8 mouse cellular contexts compared by ENCODE assay signal in the genomic region with DNA sequence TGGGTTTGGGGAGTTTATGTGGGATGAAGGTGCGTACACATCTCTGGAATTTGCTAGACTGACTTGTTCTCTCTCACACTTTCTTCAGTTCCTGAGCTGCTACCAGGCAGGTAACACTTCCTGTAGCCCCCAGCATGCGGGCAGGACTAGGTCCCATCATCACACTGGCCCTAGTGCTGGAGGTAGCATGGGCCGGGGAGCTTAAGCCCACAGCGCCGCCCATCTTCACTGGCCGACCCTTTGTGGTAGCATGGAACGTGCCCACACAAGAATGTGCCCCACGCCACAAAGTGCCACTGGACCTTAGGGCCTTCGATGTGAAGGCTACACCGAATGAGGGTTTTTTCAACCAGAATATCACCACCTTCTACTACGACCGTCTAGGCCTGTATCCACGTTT. TPM values are rescaled to one million over a fixed set of nuclear protein-coding genes. Genes with fewer than 3 reads are reported as not detected.
DNase-seq lines count a peak whose midpoint lies in the region; ATAC-seq and TF ChIP-seq lines count a peak whose summit lies in the region.

No protein-coding gene starts in this region.

- TF ChIP-seq CTCF in lung, adult 2 months (IDR thresholded peaks at IDR 0.05; ENCODE audit: insufficient read depth, low read length) = no peak

- H3K9me3 ChIP-seq in embryonic facial prominence, embryonic 15.5 days (replicated peaks) = no peaks in the 10 kb centered on the region
- H3K9me3 ChIP-seq in intestine, embryonic 16.5 days (ENCODE audit: control insufficient read depth, low read length) = no peaks in the 10 kb centered on the region
- H3K9me3 ChIP-seq in neural tube, embryonic 12.5 days = no peaks in the 10 kb centered on the region

- ATAC-seq in embryonic facial prominence, embryonic 15.5 days (ENCODE audit: insufficient number of reproducible peaks, low FRiP score, low TSS enrichment, low read depth) = no peak
- ATAC-seq in intestine, embryonic 16.5 days = no peak
- ATAC-seq in neural tube, embryonic 12.5 days (ENCODE audit: low FRiP score, low read depth) = no peak
- no peak for ATAC-seq in monocyte, adult 5-6 weeks (replicated peaks; ENCODE audit: insufficient number of reproducible peaks, low FRiP score, low TSS enrichment, poor library complexity, severe bottlenecking)

- peak overlapping the region; percentile 61 for H3K4me2 ChIP-seq in embryonic facial prominence, embryonic 15.5 days (replicated peaks)
- peak overlapping the region; percentile 74 for H3K4me2 ChIP-seq in intestine, embryonic 16.5 days (ENCODE audit: low read depth, low read length)
- peak overlapping the region; percentile 90 for H3K4me2 ChIP-seq in neural tube, embryonic 12.5 days (replicated peaks)

- peaks cover 14% of the 10 kb centered on the region for H3K4me1 ChIP-seq in lung, adult 2 months (ENCODE audit: control insufficient read depth, insufficient read depth, low read length)
- peaks cover 48% of the 10 kb centered on the region for H3K4me1 ChIP-seq in embryonic facial prominence, embryonic 15.5 days
- peaks cover 45% of the 10 kb centered on the region for H3K4me1 ChIP-seq in intestine, embryonic 16.5 days (ENCODE audit: control insufficient read depth, insufficient read depth, low read length)
- peaks cover 45% of the 10 kb centered on the region for H3K4me1 ChIP-seq in neural tube, embryonic 12.5 days

- peak; percentile 28; the same call in 1 of the 2 replicates for TF ChIP-seq POLR2A in lung, adult 2 months (IDR thresholded peaks at IDR 0.05; ENCODE audit: borderline replicate concordance, extremely low read depth, low read depth, low read length)

- H3K4me3 ChIP-seq in lung, adult 2 months (replicated peaks; ENCODE audit: extremely low read depth, low read depth, low read length) = peak overlapping the region; percentile 91
- H3K4me3 ChIP-seq in embryonic facial prominence, embryonic 15.5 days (replicated peaks) = peak overlapping the region; percentile 88
- peak overlapping the region; percentile 78 for H3K4me3 ChIP-seq in intestine, embryonic 16.5 days (ENCODE audit: low read length)
- peak overlapping the region; percentile 60 for H3K4me3 ChIP-seq in neural tube, embryonic 12.5 days

- no peaks in the 10 kb centered on the region for H3K27me3 ChIP-seq in embryonic facial prominence, embryonic 15.5 days
- H3K27me3 ChIP-seq in intestine, embryonic 16.5 days (replicated peaks; ENCODE audit: control insufficient read depth, insufficient read depth, low read length) = no peaks in the 10 kb centered on the region
- no peaks in the 10 kb centered on the region for H3K27me3 ChIP-seq in neural tube, embryonic 12.5 days (replicated peaks)

- DNase-seq in lung, adult 2 months = no peak
- no peak for DNase-seq in lung, adult 18-20 months
- no peak for DNase-seq in frontal cortex, adult 2 months (ENCODE audit: extremely low spot score in 1 of 2, low spot score in 1 of 2)
- DNase-seq in left cerebral cortex, adult 9 months (ENCODE audit: low spot score in 2 of 2) = no peak

- 29% methylated on average over 13 of the region's 13 CpGs for WGBS in lung, adult 2 months
- 23% methylated on average over 13 of the region's 13 CpGs for WGBS in embryonic facial prominence, embryonic 15.5 days
- 37% methylated on average over 13 of the region's 13 CpGs for WGBS in intestine, embryonic 16.5 days
- 59% methylated on average over 13 of the region's 13 CpGs for WGBS in neural tube, embryonic 12.5 days

- H3K36me3 ChIP-seq in embryonic facial prominence, embryonic 15.5 days = peaks cover 48% of the 10 kb centered on the region
- peaks cover 6% of the 10 kb centered on the region; the same call in 1 of the 2 replicates for H3K36me3 ChIP-seq in intestine, embryonic 16.5 days (ENCODE audit: control insufficient read depth, insufficient read depth, low read length)
- H3K36me3 ChIP-seq in neural tube, embryonic 12.5 days = peaks cover 53% of the 10 kb centered on the region

- H3K9ac ChIP-seq in embryonic facial prominence, embryonic 15.5 days = peak overlapping the region; percentile 70
- H3K9ac ChIP-seq in intestine, embryonic 16.5 days (ENCODE audit: low read depth, low read length) = peak overlapping the region; percentile 85
- H3K9ac ChIP-seq in neural tube, embryonic 12.5 days = peak overlapping the region; percentile 72

- H3K27ac ChIP-seq in embryonic facial prominence, embryonic 15.5 days (replicated peaks) = peak overlapping the region; percentile 92
- H3K27ac ChIP-seq in intestine, embryonic 16.5 days (ENCODE audit: low read length) = peak overlapping the region; percentile 72; the same call in 1 of the 2 replicates
- no peak overlapping the region for H3K27ac ChIP-seq in neural tube, embryonic 12.5 days

RNA-seq across cellular contexts. Expression of a gene that starts 2.3 kb away (rescaled TPM):
- polyA plus RNA-seq in lung, adult 2 months (2012; rRNA removed) = 235 and 342 TPM in 2 replicates
- 97.5 and 98.4 TPM in 2 replicates for polyA plus RNA-seq in embryonic facial prominence, embryonic 15.5 days (2015; fragmentation: Nextera tagmentation; extraction: Ambion mirVana)
- polyA plus RNA-seq in intestine, embryonic 16.5 days (2015; fragmentation: Nextera tagmentation; extraction: Ambion mirVana) = 88.2 and 91.2 TPM in 2 replicates
- polyA plus RNA-seq in neural tube, embryonic 12.5 days (2016; fragmentation: Nextera tagmentation; extraction: Ambion mirVana) = 93.6 and 97.0 TPM in 2 replicates
- 11.1 and 12.1 TPM in 2 replicates for polyA plus RNA-seq in frontal cortex, adult 2 months (2012; rRNA removed)
- 1.1 to 2.5 TPM (median 2.3 TPM) in 3 replicates for total RNA-seq in monocyte, adult 5-6 weeks (2017)

RNA-seq across cellular contexts. Expression of a gene that starts 6.7 kb away (rescaled TPM):
- 19.6 and 26.5 TPM in 2 replicates for polyA plus RNA-seq in lung, adult 2 months (2012; rRNA removed)
- polyA plus RNA-seq in embryonic facial prominence, embryonic 15.5 days (2015; fragmentation: Nextera tagmentation; extraction: Ambion mirVana) = 14.5 and 15.7 TPM in 2 replicates
- polyA plus RNA-seq in intestine, embryonic 16.5 days (2015; fragmentation: Nextera tagmentation; extraction: Ambion mirVana) = 5.8 and 5.9 TPM in 2 replicates
- 7.2 and 7.5 TPM in 2 replicates for polyA plus RNA-seq in neural tube, embryonic 12.5 days (2016; fragmentation: Nextera tagmentation; extraction: Ambion mirVana)
- 5.0 and 5.5 TPM in 2 replicates for polyA plus RNA-seq in frontal cortex, adult 2 months (2012; rRNA removed)
- total RNA-seq in monocyte, adult 5-6 weeks (2017) = 0.86 to 2.0 TPM in 2 of 3 replicates, not detected in the other

RNA-seq across cellular contexts. Expression of a gene that starts 7.0 kb away (rescaled TPM):
- 46.0 and 46.7 TPM in 2 replicates for polyA plus RNA-seq in lung, adult 2 months (2012; rRNA removed)
- 42.9 and 43.6 TPM in 2 replicates for polyA plus RNA-seq in embryonic facial prominence, embryonic 15.5 days (2015; fragmentation: Nextera tagmentation; extraction: Ambion mirVana)
- 49.6 and 50.6 TPM in 2 replicates for polyA plus RNA-seq in intestine, embryonic 16.5 days (2015; fragmentation: Nextera tagmentation; extraction: Ambion mirVana)
- polyA plus RNA-seq in neural tube, embryonic 12.5 days (2016; fragmentation: Nextera tagmentation; extraction: Ambion mirVana) = 93.3 and 93.9 TPM in 2 replicates
- polyA plus RNA-seq in frontal cortex, adult 2 months (2012; rRNA removed) = 120 and 133 TPM in 2 replicates
- 16.0 to 23.9 TPM (median 21.4 TPM) in 3 replicates for total RNA-seq in monocyte, adult 5-6 weeks (2017)

RNA-seq across cellular contexts. Expression of a gene that starts 8.7 kb away (rescaled TPM):
- polyA plus RNA-seq in lung, adult 2 months (2012; rRNA removed) = 87.8 and 91.9 TPM in 2 replicates
- polyA plus RNA-seq in embryonic facial prominence, embryonic 15.5 days (2015; fragmentation: Nextera tagmentation; extraction: Ambion mirVana) = 21.5 and 22.8 TPM in 2 replicates
- polyA plus RNA-seq in intestine, embryonic 16.5 days (2015; fragmentation: Nextera tagmentation; extraction: Ambion mirVana) = 19.2 and 20.2 TPM in 2 replicates
- polyA plus RNA-seq in neural tube, embryonic 12.5 days (2016; fragmentation: Nextera tagmentation; extraction: Ambion mirVana) = 12.6 and 15.8 TPM in 2 replicates
- polyA plus RNA-seq in frontal cortex, adult 2 months (2012; rRNA removed) = 15.9 and 18.3 TPM in 2 replicates
- 3.6 to 5.4 TPM (median 5.4 TPM) in 3 replicates for total RNA-seq in monocyte, adult 5-6 weeks (2017)

RNA-seq across cellular contexts. Expression of a gene that starts 10.6 kb away (rescaled TPM):
- polyA plus RNA-seq in lung, adult 2 months (2012; rRNA removed) = 1.7 and 1.8 TPM in 2 replicates
- polyA plus RNA-seq in embryonic facial prominence, embryonic 15.5 days (2015; fragmentation: Nextera tagmentation; extraction: Ambion mirVana) = 2.0 TPM in 2 replicates
- 0.66 and 0.68 TPM in 2 replicates for polyA plus RNA-seq in intestine, embryonic 16.5 days (2015; fragmentation: Nextera tagmentation; extraction: Ambion mirVana)
- polyA plus RNA-seq in neural tube, embryonic 12.5 days (2016; fragmentation: Nextera tagmentation; extraction: Ambion mirVana) = 0.84 and 1.5 TPM in 2 replicates
- polyA plus RNA-seq in frontal cortex, adult 2 months (2012; rRNA removed) = 0.69 and 0.74 TPM in 2 replicates
- 1.4 TPM in 1 of 3 replicates, not detected in the others for total RNA-seq in monocyte, adult 5-6 weeks (2017)
